Mouse (Mus musculus): ENCODE measurements around the gene Gm17304.

DNA sequence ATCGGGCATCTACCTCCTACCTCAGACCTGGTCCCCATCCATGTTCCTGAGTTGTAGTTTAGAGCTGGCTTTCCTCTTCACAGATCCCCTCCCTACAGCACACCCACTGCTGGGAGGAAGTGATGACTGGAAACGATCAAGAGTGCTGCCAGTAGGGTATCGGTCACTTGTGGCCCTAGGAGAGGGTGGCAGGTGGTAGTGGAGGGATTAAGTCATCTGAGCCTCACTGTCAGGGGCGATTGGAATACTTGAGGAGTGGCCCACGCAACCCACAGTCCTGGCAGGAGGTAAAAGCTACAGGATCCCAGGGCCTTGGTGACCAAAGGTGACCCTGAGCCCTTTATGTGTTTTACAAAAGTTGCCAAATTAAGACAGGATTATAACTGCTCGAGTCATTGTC, 42.9 kb upstream of the Gm17304 start:
- TF ChIP-seq POLR2A (IDR thresholded peaks at IDR 0.05; ENCODE audit: low read depth, low read length): no peak
- TF ChIP-seq CTCF (conservative IDR thresholded peaks at IDR 0.05; ENCODE audit: insufficient read depth, insufficient read length, low read depth, low read length): no peak

Measured in kidney, adult 2 months (tissue).